Mouse (Mus musculus) hindbrain, embryonic 15.5 days (tissue): Measurements from ENCODE around the gene Rabif. TPM values are rescaled to one million over a fixed set of nuclear protein-coding genes. Genes with fewer than 3 reads are reported as not detected.
A peak's percentile ranks its signal among the peaks of the same experiment; 100 is the strongest.
"Not testable (repeated sequence)": the region's sequence is repeated elsewhere in the genome, so short reads cannot be mapped to it uniquely, and the experiment has no call there.

ENCODE experiments used
- ATAC-seq: fragments of 200-750 bp; cut with Nextera tagmentation; 2 replicates; pipeline ENCODE4 v1.8.0; 2017; ENCODE audit warnings: low read depth, moderate number of reproducible peaks, moderate TSS enrichment; ENCODE audit not compliant: low FRiP score
- H3K27ac ChIP-seq: fragments of 300-500 bp; sonication (generic); replicated peaks from 2 replicates; pipeline ENCODE4 v1.5.1; 2015; ENCODE audit warnings: mild to moderate bottlenecking, inconsistent platforms
- H3K27me3 ChIP-seq: fragments of 300-500 bp; sonication (generic); 2 replicates; pipeline ENCODE4 v1.6.1; 2015; ENCODE audit warnings: control low read depth, inconsistent platforms
- H3K36me3 ChIP-seq: fragments of 300-500 bp; sonication (generic); 2 replicates; pipeline ENCODE4 v1.6.1; 2015; ENCODE audit warnings: control low read depth, inconsistent platforms
- H3K4me1 ChIP-seq: fragments of 300-500 bp; sonication (generic); replicated peaks from 2 replicates; pipeline ENCODE4 v1.6.1; 2015; ENCODE audit warnings: control low read depth, inconsistent platforms
- H3K4me2 ChIP-seq: fragments of 300-500 bp; sonication (generic); 2 replicates; pipeline ENCODE4 v1.6.1; 2015; ENCODE audit warnings: moderate library complexity, mild to moderate bottlenecking, inconsistent platforms
- H3K4me3 ChIP-seq: fragments of 300-500 bp; sonication (generic); 2 replicates; pipeline ENCODE4 v1.5.1; 2015; ENCODE audit warnings: mild to moderate bottlenecking, inconsistent platforms
- H3K9ac ChIP-seq: fragments of 300-500 bp; sonication (generic); 2 replicates; pipeline ENCODE4 v1.6.1; 2015; ENCODE audit warnings: inconsistent platforms
- H3K9me3 ChIP-seq: fragments of 300-500 bp; sonication (generic); 2 replicates; pipeline ENCODE4 v1.6.1; 2016; ENCODE audit warnings: control low read depth, inconsistent platforms
- WGBS: fragments of 180-500 bp; shearing (Covaris S2); methylation state at CpG from one replicate; pipeline ENCODE4 v1.1.7; 2015; 5-methylcytosine and 5-hydroxymethylcytosine counted together
- polyA plus RNA-seq: library from polyadenylated mRNA; unstranded; fragments of >200 nt; fragmentation: Nextera tagmentation; extraction: Ambion mirVana; gene quantifications from 2 replicates; pipeline ENCODE4 v1.2.1, GENCODE M21; 2015

Rabif gene
- polyA plus RNA-seq, 1 experiment from 2014 or later, result 73.1 TPM

- Histone ChIP-seq H3K9me3 (no peaks in the 10 kb centered on the region), H3K4me3 (no peak overlapping the region), H3K4me1 (no peaks in the 10 kb centered on the region), H3K4me2 (no peak overlapping the region), H3K9ac (no peak overlapping the region), H3K27me3 (no peaks in the 10 kb centered on the region), H3K36me3 (no peaks in the 10 kb centered on the region), H3K27ac (no peak overlapping the region)
- WGBS, result 64% methylated on average over 6 of the region's 6 CpGs
- peak; percentile 77 for ATAC-seq
Observed at GRCm38 (mm10) chr1:134530618-134531017, 36.2 kb downstream of the Rabif start.

- not testable (repeated sequence) for H3K4me1 ChIP-seq, ATAC-seq, H3K9me3 ChIP-seq, H3K27ac ChIP-seq, H3K4me2 ChIP-seq, H3K36me3 ChIP-seq, H3K4me3 ChIP-seq, H3K9ac ChIP-seq, H3K27me3 ChIP-seq
- 95% methylated on average over 10 of the region's 10 CpGs for WGBS
Observed at GRCm38 (mm10) chr1:134533710-134534109, 39.3 kb downstream of the Rabif start.

GRCm38 (mm10) chr1:134535054-134535453 is 40.6 kb downstream of the Rabif start:
- H3K27ac ChIP-seq, result no peak overlapping the region
- WGBS, result 97% methylated on average over 1 of the region's 1 CpGs
- no peaks in the 10 kb centered on the region for H3K27me3 ChIP-seq
- ATAC-seq, result no peak
- H3K9me3 ChIP-seq, result no peaks in the 10 kb centered on the region
- H3K4me2 ChIP-seq, result no peak overlapping the region
- H3K36me3 ChIP-seq, result no peaks in the 10 kb centered on the region
- no peaks in the 10 kb centered on the region for H3K4me1 ChIP-seq
- H3K9ac ChIP-seq, result no peak overlapping the region
- no peak overlapping the region for H3K4me3 ChIP-seq

GRCm38 (mm10) chr1:134535513-134535912 is 41.1 kb downstream of the Rabif start:
- Histone ChIP-seq H3K4me3 (no peak overlapping the region), H3K27ac (no peak overlapping the region), H3K36me3 (no peaks in the 10 kb centered on the region), H3K4me2 (no peak overlapping the region), H3K27me3 (no peaks in the 10 kb centered on the region), H3K9me3 (no peaks in the 10 kb centered on the region), H3K4me1 (no peaks in the 10 kb centered on the region), H3K9ac (no peak overlapping the region)
- 83% methylated on average over 3 of the region's 3 CpGs for WGBS
- no peak for ATAC-seq

- WGBS, result 93% methylated on average over 10 of the region's 10 CpGs
- Histone ChIP-seq H3K4me1 (no peaks in the 10 kb centered on the region), H3K9ac (no peak overlapping the region), H3K27ac (no peak overlapping the region), H3K27me3 (no peaks in the 10 kb centered on the region), H3K4me3 (no peak overlapping the region), H3K4me2 (no peak overlapping the region), H3K36me3 (no peaks in the 10 kb centered on the region), H3K9me3 (no peaks in the 10 kb centered on the region)
- ATAC-seq, result no peak
Observed at GRCm38 (mm10) chr1:134540610-134541009, 46.2 kb downstream of the Rabif start.

GRCm38 (mm10) chr1:134548231-134548630 is 53.8 kb downstream of the Rabif start:
- Histone ChIP-seq H3K36me3 (no peaks in the 10 kb centered on the region), H3K4me2 (no peak overlapping the region), H3K27ac (no peak overlapping the region), H3K4me3 (no peak overlapping the region), H3K27me3 (no peaks in the 10 kb centered on the region), H3K9ac (no peak overlapping the region), H3K4me1 (no peaks in the 10 kb centered on the region), H3K9me3 (no peaks in the 10 kb centered on the region)
- WGBS, result 70% methylated on average over 4 of the region's 4 CpGs
- ATAC-seq, result no peak

- H3K4me2 ChIP-seq, result no peak within 1 kb of the TSS
- no peaks in the 10 kb centered on the region for H3K27me3 ChIP-seq
- no peak for ATAC-seq
- H3K4me1 ChIP-seq, result no peaks in the 10 kb centered on the region
- WGBS, result 65% methylated on average over 7 of the region's 7 CpGs
- H3K9me3 ChIP-seq, result no peaks in the 10 kb centered on the region
- no peak within 1 kb of the TSS for H3K4me3 ChIP-seq
- H3K27ac ChIP-seq, result no peak within 1 kb of the TSS
- H3K9ac ChIP-seq, result no peak within 1 kb of the TSS
- no peaks in the 10 kb centered on the region for H3K36me3 ChIP-seq
Observed at GRCm38 (mm10) chr1:134549632-134550132, 55.2 kb downstream of the Rabif start, which contains the start of gene Mgat4e. TSS of gene Mgat4e (minus strand) at chr1:134549682.

- Histone ChIP-seq H3K9ac (no peak overlapping the region), H3K4me3 (no peak overlapping the region), H3K36me3 (no peaks in the 10 kb centered on the region), H3K27me3 (no peaks in the 10 kb centered on the region), H3K4me2 (no peak overlapping the region), H3K9me3 (no peaks in the 10 kb centered on the region), H3K4me1 (peaks cover 8% of the 10 kb centered on the region), H3K27ac (no peak overlapping the region)
- 81% methylated on average over 3 of the region's 3 CpGs for WGBS
- no peak for ATAC-seq
Observed at GRCm38 (mm10) chr1:134551869-134552268, 57.4 kb downstream of the Rabif start.

GRCm38 (mm10) chr1:134552396-134552795 is 57.9 kb downstream of the Rabif start:
- H3K36me3 ChIP-seq, result no peaks in the 10 kb centered on the region
- H3K9ac ChIP-seq, result no peak overlapping the region
- no peak overlapping the region for H3K4me2 ChIP-seq
- 73% methylated on average over 3 of the region's 3 CpGs for WGBS
- ATAC-seq, result no peak
- H3K4me3 ChIP-seq, result no peak overlapping the region
- peaks cover 13% of the 10 kb centered on the region for H3K4me1 ChIP-seq
- no peaks in the 10 kb centered on the region for H3K9me3 ChIP-seq
- H3K27ac ChIP-seq, result no peak overlapping the region
- no peaks in the 10 kb centered on the region for H3K27me3 ChIP-seq

GRCm38 (mm10) chr1:134555240-134555870 is 60.9 kb downstream of the Rabif start:
- H3K4me3 ChIP-seq, result peak overlapping the region; percentile 74
- H3K27me3 ChIP-seq, result no peaks in the 10 kb centered on the region
- 35% methylated on average over 13 of the region's 13 CpGs for WGBS
- peaks cover 18% of the 10 kb centered on the region for H3K4me1 ChIP-seq
- no peak overlapping the region for H3K9ac ChIP-seq
- no peak for ATAC-seq
- H3K4me2 ChIP-seq, result peak overlapping the region; percentile 85
- no peaks in the 10 kb centered on the region for H3K36me3 ChIP-seq
- no peak overlapping the region for H3K27ac ChIP-seq
- H3K9me3 ChIP-seq, result no peaks in the 10 kb centered on the region

GRCm38 (mm10) chr1:134555871-134556670 is 61.6 kb downstream of the Rabif start:
- peak overlapping the region; percentile 78 for H3K9ac ChIP-seq
- peak overlapping the region; percentile 74 for H3K4me3 ChIP-seq
- H3K27ac ChIP-seq, result peak overlapping the region; percentile 96
- under 1% methylated on average over 45 of the region's 46 CpGs for WGBS
- H3K9me3 ChIP-seq, result no peaks in the 10 kb centered on the region
- H3K36me3 ChIP-seq, result no peaks in the 10 kb centered on the region
- H3K27me3 ChIP-seq, result no peaks in the 10 kb centered on the region
- peak overlapping the region; percentile 85 for H3K4me2 ChIP-seq
- ATAC-seq, result peak; percentile 33
- H3K4me1 ChIP-seq, result peaks cover 18% of the 10 kb centered on the region

- H3K9me3 ChIP-seq, result no peaks in the 10 kb centered on the region
- H3K4me1 ChIP-seq, result peaks cover 18% of the 10 kb centered on the region
- under 1% methylated on average over 35 of the region's 35 CpGs for WGBS
- H3K27ac ChIP-seq, result peak overlapping the region; percentile 96
- H3K27me3 ChIP-seq, result no peaks in the 10 kb centered on the region
- H3K4me3 ChIP-seq, result peak overlapping the region; percentile 74
- H3K9ac ChIP-seq, result peak overlapping the region; percentile 78
- no peaks in the 10 kb centered on the region for H3K36me3 ChIP-seq
- peak; percentile 95 for ATAC-seq
- peak overlapping the region; percentile 85 for H3K4me2 ChIP-seq
Observed at GRCm38 (mm10) chr1:134556671-134557218, 62.3 kb downstream of the Rabif start.
